ENCODE assay signal across 8 mouse cellular contexts in genomic region chr9:21962416-21963059, GRCm38 (mm10). TPM values are rescaled to one million over a fixed set of nuclear protein-coding genes. Genes with fewer than 3 reads are reported as not detected.
A peak's percentile ranks its signal among the peaks of the same experiment; 100 is the strongest.
DNase-seq lines count a peak whose midpoint lies in the region; ATAC-seq lines count a peak whose summit lies in the region.

No protein-coding gene starts in this region.

- peak; percentile 50; the same call in 1 of the 2 replicates for ATAC-seq in hindbrain, embryonic 14.5 days (ENCODE audit: low FRiP score)

- H3K9me3 ChIP-seq in hindbrain, embryonic 14.5 days (ENCODE audit: control insufficient read depth, low read length) = no peaks in the 10 kb centered on the region

- peaks cover 17% of the 10 kb centered on the region for H3K4me1 ChIP-seq in hindbrain, embryonic 14.5 days (replicated peaks; ENCODE audit: control insufficient read depth, insufficient read depth, low read length)

- H3K27ac ChIP-seq in hindbrain, embryonic 14.5 days = no peak overlapping the region

- 3% methylated on average over 34 of the region's 34 CpGs for WGBS in hindbrain, embryonic 14.5 days

- peak overlapping the region; percentile 70 for H3K4me2 ChIP-seq in hindbrain, embryonic 14.5 days (replicated peaks)

- H3K9ac ChIP-seq in hindbrain, embryonic 14.5 days = peak overlapping the region; percentile 25; the same call in 1 of the 2 replicates

- H3K36me3 ChIP-seq in hindbrain, embryonic 14.5 days (replicated peaks; ENCODE audit: control insufficient read depth, insufficient read depth) = no peaks in the 10 kb centered on the region

- peaks cover 47% of the 10 kb centered on the region for H3K27me3 ChIP-seq in hindbrain, embryonic 14.5 days (ENCODE audit: control insufficient read depth, insufficient read depth, low read length)

- peak; percentile 85 for DNase-seq in R1 (ENCODE audit: low read depth, low spot score)
- DNase-seq in cerebellum, adult 9-10 months = peak; percentile 71
- peak; percentile 66 for DNase-seq in forelimb bud, embryonic 11.5 days (ENCODE audit: low read depth, low spot score)
- DNase-seq in hindbrain, embryonic 14.5 days (ENCODE audit: low spot score) = no peak
- peak; percentile 78 to 86 for DNase-seq in left cerebral cortex, adult 18-20 months (ENCODE audit: low spot score in 2 of 2)
- peak; percentile 76 to 85 for DNase-seq in lung, postnatal 4 days
- DNase-seq in right cerebral cortex, adult 2 months (ENCODE audit: low spot score in 2 of 2) = peak; percentile 77 to 84
- peak; percentile 47 for DNase-seq in urinary bladder, postnatal 25 days (ENCODE audit: low spot score)

- peak overlapping the region; percentile 34 for H3K4me3 ChIP-seq in hindbrain, embryonic 14.5 days (replicated peaks; ENCODE audit: low read length)

RNA-seq across cellular contexts. Expression of gene Epor, which starts 0.8 kb away (rescaled TPM):
- polyA plus RNA-seq in hindbrain, embryonic 14.5 days (2014; fragmentation: Nextera tagmentation; extraction: Ambion mirVana) = 1.4 and 2.4 TPM in 2 replicates
- total RNA-seq in left cerebral cortex, adult 18-20 months (2021) = 10 to 100 TPM; 10.7 to 12.9 TPM

RNA-seq across cellular contexts. Expression of gene Swsap1, which starts 7.0 kb away (rescaled TPM):
- 18.2 and 19.9 TPM in 2 replicates for polyA plus RNA-seq in hindbrain, embryonic 14.5 days (2014; fragmentation: Nextera tagmentation; extraction: Ambion mirVana)
- total RNA-seq in left cerebral cortex, adult 18-20 months (2021) = 10 to 100 TPM; 13.1 to 14.1 TPM

RNA-seq across cellular contexts. Expression of gene Plppr2, which starts 25.7 kb away (rescaled TPM):
- polyA plus RNA-seq in hindbrain, embryonic 14.5 days (2014; fragmentation: Nextera tagmentation; extraction: Ambion mirVana) = 90.6 and 102 TPM in 2 replicates
- total RNA-seq in left cerebral cortex, adult 18-20 months (2021) = 100 to 1,000 TPM; 171 to 178 TPM

RNA-seq across cellular contexts. Expression of gene Rgl3, which starts 26.7 kb away (rescaled TPM):
- 1.3 and 1.9 TPM in 2 replicates for polyA plus RNA-seq in hindbrain, embryonic 14.5 days (2014; fragmentation: Nextera tagmentation; extraction: Ambion mirVana)
- 1 to 10 TPM; 3.7 to 4.0 TPM for total RNA-seq in left cerebral cortex, adult 18-20 months (2021)

RNA-seq across cellular contexts. Expression of gene Tmem205, which starts 35.2 kb away (rescaled TPM):
- polyA plus RNA-seq in hindbrain, embryonic 14.5 days (2014; fragmentation: Nextera tagmentation; extraction: Ambion mirVana) = 45.2 and 58.9 TPM in 2 replicates
- total RNA-seq in left cerebral cortex, adult 18-20 months (2021) = 10 to 100 TPM; 33.5 to 39.8 TPM
